Mouse (Mus musculus) layer of hippocampus, adult 18-20 months (tissue): ENCODE data around the gene Kifc3. TPM values are rescaled to one million over a fixed set of nuclear protein-coding genes. Genes with fewer than 3 reads are reported as not detected.
A peak's percentile ranks its signal among the peaks of the same experiment; 100 is the strongest.

ENCODE experiments used
- DNase-seq, 2 experiments: peaks; one replicate each; pipeline ENCODE4 v3.0.0; 2022; ENCODE audit warnings: low spot score in 2 of 2
- total RNA-seq, 2 experiments: library from RNA; stranded (reverse); gene quantifications; 2 replicates each; pipeline ENCODE4 v1.2.3; 2021

Gene Kifc3
- total RNA-seq, 2 experiments from 2014 or later = 57.0 to 57.2 TPM

GRCm38 (mm10) chr8:95080381-95081341 lies 122.0 kb downstream of the Kifc3 start, which contains the start of gene Katnb1:
TSS of gene Katnb1 (plus strand) at chr8:95081186.
- DNase-seq = peak; percentile 99

- no peak for DNase-seq
Observed at GRCm38 (mm10) chr8:95079305-95079704, 123.3 kb downstream of the Kifc3 start.

- DNase-seq = no peak
Observed at GRCm38 (mm10) chr8:95078055-95078454, 124.6 kb downstream of the Kifc3 start.

GRCm38 (mm10) chr8:95076151-95076550 lies 126.5 kb downstream of the Kifc3 start:
- DNase-seq = no peak

GRCm38 (mm10) chr8:95075504-95075903 lies 127.1 kb downstream of the Kifc3 start:
- no peak for DNase-seq

- peak in 1 of 2 experiments; percentile 51 for DNase-seq
Observed at GRCm38 (mm10) chr8:95067582-95067981, 135.0 kb downstream of the Kifc3 start.

GRCm38 (mm10) chr8:95064531-95064930 lies 138.1 kb downstream of the Kifc3 start:
- no peak for DNase-seq

- no peak for DNase-seq
Observed at GRCm38 (mm10) chr8:95059812-95060533, 142.6 kb downstream of the Kifc3 start.

- no peak for DNase-seq
Observed at GRCm38 (mm10) chr8:95058661-95059060, 144.0 kb downstream of the Kifc3 start.

- no peak for DNase-seq
Observed at GRCm38 (mm10) chr8:95056414-95056813, 146.2 kb downstream of the Kifc3 start.

- peak in 1 of 2 experiments; percentile 21 for DNase-seq
Observed at GRCm38 (mm10) chr8:95054927-95055510, 147.6 kb downstream of the Kifc3 start, which contains the start of gene Drc7. TSS of gene Drc7 (plus strand) at chr8:95055103.

- DNase-seq = no peak
Observed at GRCm38 (mm10) chr8:95054438-95054837, 148.2 kb downstream of the Kifc3 start.

Other genes with a start within 250 kb of the Kifc3 start
- gene Adgrg1, start 228.1 kb downstream of the Kifc3 start, total RNA-seq = 100 to 1,000 TPM; 100 to 108 TPM
- gene Adgrg3, start 185.1 kb downstream of the Kifc3 start, total RNA-seq = under 1 TPM in 1 of 2 experiments, not detected in 1; 0.48 TPM
- gene Drc7, start 147.7 kb downstream of the Kifc3 start, total RNA-seq = 1 to 10 TPM; 1.7 to 1.8 TPM
- gene Katnb1, start 121.6 kb downstream of the Kifc3 start, total RNA-seq = 10 to 100 TPM; 45.1 to 46.3 TPM
- under 1 TPM; 0.76 to 0.79 TPM for gene Cngb1, start 103.8 kb upstream of the Kifc3 start, total RNA-seq
- under 1 TPM in 1 of 2 experiments, not detected in 1; 0.57 TPM for gene Tepp, start 107.8 kb upstream of the Kifc3 start, total RNA-seq
- 10 to 100 TPM; 17.6 to 18.5 TPM for gene Zfp319, start 129.1 kb upstream of the Kifc3 start, total RNA-seq
- gene Usb1, start 129.5 kb upstream of the Kifc3 start, total RNA-seq = 10 to 100 TPM in 1 of 2 experiments, 1 to 10 TPM in 1; 9.8 to 11.2 TPM
- 10 to 100 TPM; 13.4 to 13.6 TPM for gene Mmp15, start 149.5 kb upstream of the Kifc3 start, total RNA-seq
- 10 to 100 TPM; 50.7 to 54.4 TPM for gene Cfap20, start 232.1 kb upstream of the Kifc3 start, total RNA-seq